Mouse (Mus musculus): ENCODE measurements at regions not wholly inside any gene's neighbourhood (a gene's known extent, or its start where the extent isn't known, plus 50 kb on each side); places are given as distances from the start of the nearest gene placed in this dataset.
A peak's percentile ranks its signal among the peaks of the same experiment; 100 is the strongest.
"Not testable (repeated sequence)": the region's sequence is repeated elsewhere in the genome, so short reads cannot be mapped to it uniquely, and the experiment has no call there.

GRCm38 (mm10) chr16:55514448-55515200, 216.8 kb upstream of the Zpld1 start:
- H3K36me3 ChIP-seq (ENCODE audit: control insufficient read depth, insufficient read depth, low read length): no peaks in the 10 kb centered on the region
- no peak for DNase-seq
- H3K4me3 ChIP-seq (ENCODE audit: control insufficient read depth, insufficient read depth, low read length): no peak overlapping the region
- whole genome bisulfite sequencing: 97% methylated on average over 6 of the region's 6 CpGs
- H3K27me3 ChIP-seq (ENCODE audit: control insufficient read depth, insufficient read depth, low read length): no peaks in the 10 kb centered on the region
- no peaks in the 10 kb centered on the region for H3K4me1 ChIP-seq (replicated peaks; ENCODE audit: control insufficient read depth, insufficient read depth, low read length)
- TF ChIP-seq CTCF (IDR thresholded peaks at IDR 0.05; ENCODE audit: borderline replicate concordance, control insufficient read depth, extremely low read depth, insufficient read depth, low read length, poor library complexity) (no peak), POLR2A (IDR thresholded peaks at IDR 0.05; ENCODE audit: control insufficient read depth, extremely low read depth, insufficient read depth, low read length, poor library complexity) (no peak)
- no peak overlapping the region for H3K27ac ChIP-seq (ENCODE audit: control insufficient read depth, insufficient read depth, low read length)

- no peak overlapping the region for H3K27ac ChIP-seq (ENCODE audit: control insufficient read depth, insufficient read depth, low read length)
- no peaks in the 10 kb centered on the region for H3K27me3 ChIP-seq (ENCODE audit: control insufficient read depth, insufficient read depth, low read length)
These were observed 207.1 kb upstream of the Zpld1 start for GRCm38 (mm10) chr16:55504796-55505413.

GRCm38 (mm10) chr16:55504274-55504673, 206.5 kb upstream of the Zpld1 start:
- Histone ChIP-seq H3K4me1 (replicated peaks; ENCODE audit: control insufficient read depth, insufficient read depth, low read length) (no peaks in the 10 kb centered on the region), H3K27me3 (ENCODE audit: control insufficient read depth, insufficient read depth, low read length) (no peaks in the 10 kb centered on the region), H3K4me3 (ENCODE audit: control insufficient read depth, insufficient read depth, low read length) (no peak overlapping the region), H3K36me3 (ENCODE audit: control insufficient read depth, insufficient read depth, low read length) (no peaks in the 10 kb centered on the region), H3K27ac (ENCODE audit: control insufficient read depth, insufficient read depth, low read length) (no peak overlapping the region)
- no peak for DNase-seq
- 93% methylated on average over 3 of the region's 3 CpGs for WGBS
- TF ChIP-seq POLR2A (IDR thresholded peaks at IDR 0.05; ENCODE audit: control insufficient read depth, extremely low read depth, insufficient read depth, low read length, poor library complexity): no peak
- no peak for TF ChIP-seq CTCF (IDR thresholded peaks at IDR 0.05; ENCODE audit: borderline replicate concordance, control insufficient read depth, extremely low read depth, insufficient read depth, low read length, poor library complexity)

More at GRCm38 (mm10) chr16:55504796-55505413, 207.1 kb upstream of the Zpld1 start:
- Histone ChIP-seq H3K4me3 (ENCODE audit: control insufficient read depth, insufficient read depth, low read length) (no peak overlapping the region), H3K36me3 (ENCODE audit: control insufficient read depth, insufficient read depth, low read length) (no peaks in the 10 kb centered on the region), H3K4me1 (replicated peaks; ENCODE audit: control insufficient read depth, insufficient read depth, low read length) (no peaks in the 10 kb centered on the region)
- TF ChIP-seq CTCF (IDR thresholded peaks at IDR 0.05; ENCODE audit: borderline replicate concordance, control insufficient read depth, extremely low read depth, insufficient read depth, low read length, poor library complexity) (no peak), POLR2A (IDR thresholded peaks at IDR 0.05; ENCODE audit: control insufficient read depth, extremely low read depth, insufficient read depth, low read length, poor library complexity) (no peak)
- 81% methylated on average over 6 of the region's 6 CpGs for WGBS
- DNase-seq: no peak

GRCm38 (mm10) chr16:55503273-55503672, 205.5 kb upstream of the Zpld1 start:
- Histone ChIP-seq H3K27me3 (ENCODE audit: control insufficient read depth, insufficient read depth, low read length) (no peaks in the 10 kb centered on the region), H3K27ac (ENCODE audit: control insufficient read depth, insufficient read depth, low read length) (no peak overlapping the region), H3K4me1 (replicated peaks; ENCODE audit: control insufficient read depth, insufficient read depth, low read length) (no peaks in the 10 kb centered on the region), H3K36me3 (ENCODE audit: control insufficient read depth, insufficient read depth, low read length) (no peaks in the 10 kb centered on the region), H3K4me3 (ENCODE audit: control insufficient read depth, insufficient read depth, low read length) (no peak overlapping the region)
- DNase-seq: peak; percentile 31
- no peak for TF ChIP-seq POLR2A (IDR thresholded peaks at IDR 0.05; ENCODE audit: control insufficient read depth, extremely low read depth, insufficient read depth, low read length, poor library complexity)
- TF ChIP-seq CTCF (IDR thresholded peaks at IDR 0.05; ENCODE audit: borderline replicate concordance, control insufficient read depth, extremely low read depth, insufficient read depth, low read length, poor library complexity): no peak

GRCm38 (mm10) chr16:55499831-55500230, 202.0 kb upstream of the Zpld1 start:
- not testable (repeated sequence) for H3K27me3 ChIP-seq (ENCODE audit: control insufficient read depth, insufficient read depth, low read length); H3K36me3 ChIP-seq (ENCODE audit: control insufficient read depth, insufficient read depth, low read length); H3K4me3 ChIP-seq (ENCODE audit: control insufficient read depth, insufficient read depth, low read length); DNase-seq; H3K4me1 ChIP-seq (replicated peaks; ENCODE audit: control insufficient read depth, insufficient read depth, low read length); H3K27ac ChIP-seq (ENCODE audit: control insufficient read depth, insufficient read depth, low read length)

DNA sequence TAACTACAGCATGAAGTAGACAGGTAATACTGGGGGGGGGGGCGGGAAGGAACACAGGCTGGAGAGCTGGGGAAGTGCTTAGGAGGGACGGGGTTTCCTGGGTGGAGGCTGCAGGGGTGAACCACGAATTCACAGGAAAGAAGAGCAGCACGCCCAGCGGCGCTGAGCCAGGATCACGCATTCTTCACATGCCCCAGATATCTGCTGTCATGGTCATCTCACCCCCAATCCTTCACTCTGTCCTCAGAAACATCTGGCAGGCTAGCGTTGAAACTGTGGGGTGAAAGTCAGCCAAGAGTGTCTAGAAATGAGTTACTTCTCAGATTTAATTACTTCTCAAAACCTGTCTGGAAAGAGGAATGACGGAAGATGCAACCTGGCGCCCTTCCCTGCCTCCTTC, 197.3 kb upstream of the Zpld1 start:
- H3K27me3 ChIP-seq (ENCODE audit: control insufficient read depth, insufficient read depth, low read length): no peaks in the 10 kb centered on the region
- H3K27ac ChIP-seq (ENCODE audit: control insufficient read depth, insufficient read depth, low read length): no peak overlapping the region
- H3K4me1 ChIP-seq (replicated peaks; ENCODE audit: control insufficient read depth, insufficient read depth, low read length): no peaks in the 10 kb centered on the region
- TF ChIP-seq POLR2A (IDR thresholded peaks at IDR 0.05; ENCODE audit: control insufficient read depth, extremely low read depth, insufficient read depth, low read length, poor library complexity): no peak
- TF ChIP-seq CTCF (IDR thresholded peaks at IDR 0.05; ENCODE audit: borderline replicate concordance, control insufficient read depth, extremely low read depth, insufficient read depth, low read length, poor library complexity): no peak
- no peaks in the 10 kb centered on the region for H3K36me3 ChIP-seq (ENCODE audit: control insufficient read depth, insufficient read depth, low read length)
- H3K4me3 ChIP-seq (ENCODE audit: control insufficient read depth, insufficient read depth, low read length): no peak overlapping the region
- DNase-seq: no peak
- WGBS: 79% methylated on average over 10 of the region's 10 CpGs

DNA sequence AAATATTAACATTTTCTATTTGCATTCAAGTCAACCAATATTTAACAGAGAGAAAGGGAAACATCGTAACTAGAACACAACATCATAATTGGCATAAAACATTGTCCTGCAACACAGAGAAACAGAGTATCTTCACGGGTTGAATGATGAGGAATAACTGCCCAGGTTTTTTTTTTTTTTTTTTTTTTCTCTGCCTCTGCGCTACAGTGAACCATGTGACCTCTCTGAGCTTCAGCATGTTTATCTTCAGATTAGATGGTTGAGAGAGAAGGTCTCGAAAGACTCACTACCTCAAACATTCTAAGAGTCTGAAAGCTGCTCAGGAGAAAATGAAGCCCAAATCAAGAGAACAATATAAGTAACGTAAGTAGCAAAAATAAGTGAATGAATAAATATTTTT, 196.4 kb upstream of the Zpld1 start:
- TF ChIP-seq POLR2A (IDR thresholded peaks at IDR 0.05; ENCODE audit: control insufficient read depth, extremely low read depth, insufficient read depth, low read length, poor library complexity): no peak
- no peak for TF ChIP-seq CTCF (IDR thresholded peaks at IDR 0.05; ENCODE audit: borderline replicate concordance, control insufficient read depth, extremely low read depth, insufficient read depth, low read length, poor library complexity)
- Histone ChIP-seq H3K36me3 (ENCODE audit: control insufficient read depth, insufficient read depth, low read length) (no peaks in the 10 kb centered on the region), H3K4me1 (replicated peaks; ENCODE audit: control insufficient read depth, insufficient read depth, low read length) (no peaks in the 10 kb centered on the region), H3K27ac (ENCODE audit: control insufficient read depth, insufficient read depth, low read length) (no peak overlapping the region), H3K4me3 (ENCODE audit: control insufficient read depth, insufficient read depth, low read length) (no peak overlapping the region), H3K27me3 (ENCODE audit: control insufficient read depth, insufficient read depth, low read length) (no peaks in the 10 kb centered on the region)
- no peak for DNase-seq
- 92% methylated on average over 5 of the region's 5 CpGs for WGBS
